33 mouse cellular contexts compared by ENCODE assay signal in the genomic region with DNA sequence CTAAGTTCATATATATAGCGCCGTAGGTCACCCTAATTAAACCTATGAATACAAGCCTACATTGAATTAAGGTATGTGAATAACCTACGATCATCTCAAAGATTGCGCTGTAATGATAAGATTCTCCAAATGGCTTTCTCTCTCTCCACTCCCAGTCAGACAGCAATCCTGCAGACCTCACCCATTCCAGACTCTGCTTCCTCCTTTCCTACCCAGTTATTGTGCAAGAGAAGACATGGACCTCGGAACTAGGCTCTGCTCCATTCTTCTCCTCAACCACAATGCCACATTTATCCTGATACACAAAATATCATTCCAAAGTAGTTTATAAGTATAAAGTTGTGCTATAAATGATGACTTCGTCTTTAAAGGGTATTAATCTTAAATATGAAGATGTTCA. TPM values are rescaled to one million over a fixed set of nuclear protein-coding genes. Genes with fewer than 3 reads are reported as not detected.
"Had no signal": no experiment of that assay in that cellular context is flagged by ENCODE, and none has a peak within 500 bp of the region (broad histone marks: within the 10 kb centered on the region; RNA-seq: fewer than 3 reads in every experiment).

No protein-coding gene starts in this region.

- H3K4me1 ChIP-seq: embryonic facial prominence, embryonic 15.5 days; forebrain, embryonic 13.5 days; forebrain, embryonic 15.5 days had no signal

- DNase-seq: cerebellum, adult 8-10 months; cerebellum, adult 9-10 months; cerebellum, adult 9-11 months; cerebellum, postnatal 10 days; cerebellum, postnatal 14 days; cerebellum, postnatal 25 days; cerebellum, postnatal 36 days; embryo, embryonic 11 days; forebrain, postnatal 0 days; gastrocnemius, adult 2 months; gastrocnemius, postnatal 10 days; gastrocnemius, postnatal 14 days; gastrocnemius, postnatal 25 days; gastrocnemius, postnatal 36 days; heart, adult 11 months; heart, adult 18-20 months; heart, adult 2 months had no signal

- ATAC-seq: forebrain, embryonic 13.5 days; forebrain, embryonic 14.5 days; forebrain, embryonic 15.5 days; forebrain, embryonic 16.5 days; forebrain, postnatal 0 days had no signal

- H3K4me2 ChIP-seq: embryonic facial prominence, embryonic 12.5 days; embryonic facial prominence, embryonic 13.5 days; embryonic facial prominence, embryonic 15.5 days; forebrain, embryonic 12.5 days; forebrain, embryonic 13.5 days; forebrain, embryonic 15.5 days had no signal

- H3K27me3 ChIP-seq: embryonic facial prominence, embryonic 12.5 days; embryonic facial prominence, embryonic 13.5 days; embryonic facial prominence, embryonic 15.5 days; forebrain, embryonic 12.5 days; forebrain, embryonic 13.5 days; forebrain, embryonic 15.5 days had no signal

- H3K36me3 ChIP-seq: embryonic facial prominence, embryonic 10.5 days; embryonic facial prominence, embryonic 12.5 days; embryonic facial prominence, embryonic 13.5 days; embryonic facial prominence, embryonic 15.5 days; forebrain, embryonic 10.5 days; forebrain, embryonic 12.5 days; forebrain, embryonic 15.5 days had no signal

- H3K9me3 ChIP-seq: embryonic facial prominence, embryonic 10.5 days; embryonic facial prominence, embryonic 12.5 days; embryonic facial prominence, embryonic 13.5 days; embryonic facial prominence, embryonic 15.5 days; forebrain, embryonic 10.5 days; forebrain, embryonic 12.5 days; forebrain, embryonic 13.5 days; forebrain, embryonic 15.5 days had no signal

- H3K27ac ChIP-seq: embryonic facial prominence, embryonic 10.5 days; embryonic facial prominence, embryonic 12.5 days; embryonic facial prominence, embryonic 13.5 days; embryonic facial prominence, embryonic 15.5 days; forebrain, embryonic 10.5 days; forebrain, embryonic 12.5 days; forebrain, embryonic 13.5 days; forebrain, embryonic 15.5 days; gastrocnemius, adult 2 months; heart, adult 2 months had no signal

- H3K9ac ChIP-seq: embryonic facial prominence, embryonic 12.5 days; embryonic facial prominence, embryonic 13.5 days; embryonic facial prominence, embryonic 15.5 days; forebrain, embryonic 12.5 days; forebrain, embryonic 13.5 days; forebrain, embryonic 15.5 days; forebrain, postnatal 0 days had no signal

- H3K4me3 ChIP-seq: embryonic facial prominence, embryonic 10.5 days; embryonic facial prominence, embryonic 12.5 days; embryonic facial prominence, embryonic 13.5 days; embryonic facial prominence, embryonic 15.5 days; erythroblast, embryonic 14.5 days; forebrain, embryonic 10.5 days; forebrain, embryonic 12.5 days; forebrain, embryonic 13.5 days; forebrain, embryonic 15.5 days; gastrocnemius, adult 2 months; heart, adult 2 months had no signal

RNA-seq across cellular contexts. Expression of a gene that starts 19.4 kb away (rescaled TPM):
- total RNA-seq: common myeloid progenitor, adult 5-6 weeks; granulocyte monocyte progenitor cell, adult 5-6 weeks had no signal

RNA-seq across cellular contexts. Expression of a gene that starts 57.1 kb away (rescaled TPM):
- total RNA-seq: common myeloid progenitor, adult 5-6 weeks; gastrocnemius, adult 18-20 months; gastrocnemius, adult 2 months; gastrocnemius, adult 8-10 months; gastrocnemius, postnatal 25 days; gastrocnemius, postnatal 36 days; granulocyte monocyte progenitor cell, adult 5-6 weeks had no signal
- polyA plus RNA-seq: erythroblast, embryonic 14.5 days; gonadal fat pad, adult 2 months had no signal
